Mouse (Mus musculus) liver, embryonic 14.5 days (tissue): ENCODE results near the gene Ppib. TPM values are rescaled to one million over a fixed set of nuclear protein-coding genes. Genes with fewer than 3 reads are reported as not detected.

ENCODE experiments used
- ATAC-seq: fragments of 200-750 bp; cut with Nextera tagmentation; 2 replicates; pipeline ENCODE4 v1.8.0; 2017; ENCODE audit warnings: moderate number of reproducible peaks, mild to moderate bottlenecking, moderate library complexity; ENCODE audit not compliant: insufficient read depth
- DNase-seq, 3 experiments: peaks; one replicate each; pipeline ENCODE4 v3.0.0-alpha.2; 2012 to 2013; ENCODE audit warnings: low read depth in 3 of 3, low spot score in 3 of 3
- H3K27ac ChIP-seq: fragments of 300-500 bp; sonication (generic); 2 replicates; pipeline ENCODE4 v1.5.1; 2014; ENCODE audit warnings: moderate library complexity, mild to moderate bottlenecking, control low read depth, inconsistent platforms
- H3K27me3 ChIP-seq: fragments of 300-500 bp; sonication (generic); 2 replicates; pipeline ENCODE4 v1.6.1; 2014; ENCODE audit warnings: mild to moderate bottlenecking, low read length, moderate library complexity; ENCODE audit not compliant: control insufficient read depth, insufficient read depth
- H3K36me3 ChIP-seq: fragments of 300-500 bp; sonication (generic); replicated peaks from 2 replicates; pipeline ENCODE4 v1.6.1; 2014; ENCODE audit warnings: low read depth; ENCODE audit not compliant: control insufficient read depth, insufficient read depth
- H3K4me1 ChIP-seq, 2 experiments: fragments of 200-500 bp in 1 of 2; fragments of 300-500 bp in 1 of 2; sonication (generic) in 1 of 2; replicated peaks; 2 replicates each; pipeline ENCODE4 v1.6.1; 2012 to 2014; ENCODE audit warnings: antibody characterized with exemption in 1 of 2, inconsistent platforms in 1 of 2, low read length in 1 of 2; ENCODE audit not compliant: control insufficient read depth in 2 of 2, insufficient read depth in 2 of 2
- H3K4me2 ChIP-seq: fragments of 300-500 bp; sonication (generic); 2 replicates; pipeline ENCODE4 v1.6.1; 2014; ENCODE audit warnings: low read depth, mild to moderate bottlenecking, control low read depth, moderate library complexity
- H3K4me3 ChIP-seq, 2 experiments: fragments of 200-500 bp in 1 of 2; fragments of 300-500 bp in 1 of 2; sonication (generic) in 1 of 2; 2 replicates each; pipeline ENCODE4 v1.5.1; 2012 to 2014; ENCODE audit warnings: low read depth in 2 of 2, low read length in 2 of 2, mild to moderate bottlenecking in 2 of 2, control low read depth in 1 of 2, inconsistent platforms in 1 of 2, moderate library complexity in 1 of 2; ENCODE audit not compliant: insufficient read depth in 1 of 2
- H3K9ac ChIP-seq: fragments of 300-500 bp; sonication (generic); replicated peaks from 2 replicates; pipeline ENCODE4 v1.6.1; 2014; ENCODE audit warnings: mild to moderate bottlenecking, control low read depth, moderate library complexity
- H3K9me3 ChIP-seq: fragments of 300-500 bp; sonication (generic); 2 replicates; pipeline ENCODE4 v1.6.1; 2016; ENCODE audit warnings: low read length, mixed read lengths; ENCODE audit not compliant: control insufficient read depth
- CTCF ChIP-seq: IDR thresholded peaks from 2 replicates; pipeline ENCODE4 v1.5.1; 2016; ENCODE audit warnings: antibody characterized with exemption, low read depth, control low read depth
- EP300 ChIP-seq: IDR thresholded peaks from 2 replicates; pipeline ENCODE4 v1.6.1; 2016; ENCODE audit warnings: antibody characterized with exemption, low read depth
- WGBS: fragments of 180-500 bp; shearing (Covaris S2); extraction: QIAGEN DNeasy Blood & Tissue Kit; methylation state at CpG from one replicate; pipeline ENCODE4 v1.1.7; 2014; ENCODE audit not compliant: insufficient replicate concordance; 5-methylcytosine and 5-hydroxymethylcytosine counted together
- polyA plus RNA-seq, 2 experiments: library from polyadenylated mRNA; depleted of rRNA in 1 of 2; stranded (reverse) in 1 of 2; unstranded in 1 of 2; fragments of >200 nt; fragmentation: Nextera tagmentation in 1 of 2; extraction: Ambion mirVana in 1 of 2; gene quantifications; 2 replicates each; pipeline versions ENCODE4 v1.2.1 to v1.2.3; 2012 to 2014

Gene Ppib
- polyA plus RNA-seq, 2 experiments = 276 to 434 TPM

- H3K36me3 ChIP-seq = no peaks in the 10 kb centered on the region
- peaks cover 0 to 4% of the 10 kb centered on the region in 2 experiments; a peak in 2 of 4 replicates for H3K4me1 ChIP-seq
- no peak overlapping the region for H3K4me3 ChIP-seq
- TF ChIP-seq CTCF (no peak), EP300 (no peak)
- no peaks in the 10 kb centered on the region for H3K9me3 ChIP-seq
- DNase-seq (no peak), ATAC-seq (no peak)
- H3K27ac ChIP-seq = no peak overlapping the region
- 25% methylated on average over 14 of the region's 14 CpGs for WGBS
- H3K9ac ChIP-seq = no peak overlapping the region
- no peak overlapping the region for H3K4me2 ChIP-seq
- peaks cover 21% of the 10 kb centered on the region for H3K27me3 ChIP-seq
Measured at GRCm38 (mm10) chr9:66078493-66078892, 18.5 kb downstream of the Ppib start.

DNA sequence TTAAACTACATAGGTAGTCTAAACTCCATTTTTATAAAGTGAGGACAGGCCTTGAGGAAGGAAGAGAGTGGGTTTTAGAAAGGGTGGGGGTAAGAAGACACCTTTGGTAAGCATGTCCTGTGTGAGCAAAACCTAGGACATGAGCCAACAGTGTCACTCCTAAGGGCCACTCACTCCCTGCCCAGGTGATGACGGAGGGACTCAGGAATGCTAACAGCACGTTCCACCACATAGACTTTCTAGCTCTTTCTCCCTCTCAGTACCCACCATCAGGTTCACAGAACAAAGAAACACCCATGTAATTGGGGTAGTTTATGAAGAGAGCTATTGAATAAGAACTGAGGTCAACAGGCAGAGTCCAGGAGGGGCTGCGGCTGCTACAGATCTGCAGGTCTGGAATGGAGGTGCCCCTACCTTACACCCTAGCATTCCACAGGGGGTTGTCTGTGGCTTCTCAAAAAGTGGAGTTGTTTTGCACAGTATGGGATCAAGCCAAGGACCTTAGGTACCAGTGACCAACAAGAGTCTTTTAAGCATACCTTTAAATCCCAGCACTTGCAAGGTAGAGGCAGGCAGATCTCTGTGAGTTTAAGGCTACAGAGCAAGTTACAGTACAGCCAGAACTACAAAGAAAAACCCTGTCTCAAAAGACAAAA lies 20.9 kb downstream of the Ppib start:
- ATAC-seq (no peak), DNase-seq (no peak)
- H3K27me3 ChIP-seq = peaks cover 17% of the 10 kb centered on the region
- peaks cover 0 to 4% of the 10 kb centered on the region in 2 experiments; a peak in 1 of 4 replicates for H3K4me1 ChIP-seq
- no peak overlapping the region for H3K9ac ChIP-seq
- 76% methylated on average over 3 of the region's 3 CpGs for WGBS
- no peak overlapping the region for H3K4me2 ChIP-seq
- H3K27ac ChIP-seq = no peak overlapping the region
- H3K9me3 ChIP-seq = no peaks in the 10 kb centered on the region
- H3K4me3 ChIP-seq = no peak overlapping the region
- no peaks in the 10 kb centered on the region for H3K36me3 ChIP-seq
- TF ChIP-seq CTCF (no peak), EP300 (no peak)

DNA sequence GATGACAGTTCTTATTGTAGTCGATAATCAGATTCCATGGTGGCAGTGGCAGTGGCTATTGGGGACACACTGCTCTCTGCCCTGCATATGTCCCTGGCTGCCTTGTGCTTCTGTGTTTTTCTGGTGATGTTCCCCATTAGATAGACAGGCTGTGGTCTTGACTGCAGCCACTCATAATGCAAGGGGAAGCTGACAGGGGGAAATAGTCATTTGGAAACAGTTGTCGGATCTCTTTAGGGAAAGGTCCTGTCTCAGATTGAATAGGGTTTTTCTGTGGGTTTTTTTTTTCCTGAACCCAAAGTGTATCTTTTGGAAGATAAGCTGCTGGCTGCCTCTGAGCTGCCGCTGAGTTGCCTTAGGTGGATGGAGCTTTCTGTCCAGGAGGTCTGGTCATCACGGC lies 22.0 kb downstream of the Ppib start:
- Histone ChIP-seq H3K4me3 (no peak overlapping the region), H3K9ac (no peak overlapping the region), H3K36me3 (peaks cover 3% of the 10 kb centered on the region), H3K9me3 (no peaks in the 10 kb centered on the region), H3K27me3 (peaks cover 16% of the 10 kb centered on the region), H3K4me1 (peaks cover 0 to 2% of the 10 kb centered on the region in 2 experiments; a peak in 1 of 4 replicates), H3K4me2 (no peak overlapping the region), H3K27ac (no peak overlapping the region)
- no peak for TF ChIP-seq EP300
- no peak for TF ChIP-seq CTCF
- 53% methylated on average over 4 of the region's 4 CpGs for WGBS
- DNase-seq (no peak), ATAC-seq (no peak)

DNA sequence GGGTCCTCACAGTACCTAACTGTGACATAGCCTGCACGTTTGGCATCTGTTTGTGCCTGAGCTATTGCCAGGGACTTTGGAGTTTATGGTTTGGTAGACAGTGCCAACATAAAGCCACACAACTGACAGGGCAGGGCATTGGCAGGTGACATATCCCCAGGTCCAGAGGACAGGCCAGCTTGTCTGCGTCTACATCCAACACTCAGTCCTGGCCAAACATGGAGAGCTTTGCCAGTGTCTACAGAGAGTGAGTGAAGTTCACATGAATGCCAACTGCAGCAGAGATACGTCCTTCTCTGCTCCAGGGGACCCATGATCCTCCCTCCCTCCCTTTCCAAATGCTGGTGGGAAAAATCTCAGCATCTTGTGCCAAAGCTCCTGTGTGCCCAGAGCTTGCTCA lies 24.1 kb downstream of the Ppib start:
- H3K4me1 ChIP-seq = no peaks in the 10 kb centered on the region
- DNase-seq (no peak), ATAC-seq (no peak)
- TF ChIP-seq EP300 = no peak
- TF ChIP-seq CTCF = no peak
- H3K9me3 ChIP-seq = no peaks in the 10 kb centered on the region
- H3K4me3 ChIP-seq = no peak overlapping the region
- H3K27ac ChIP-seq = no peak overlapping the region
- peaks cover 22% of the 10 kb centered on the region for H3K36me3 ChIP-seq
- no peak overlapping the region for H3K9ac ChIP-seq
- 75% methylated on average over 3 of the region's 3 CpGs for WGBS
- no peak overlapping the region for H3K4me2 ChIP-seq
- H3K27me3 ChIP-seq = peaks cover 2% of the 10 kb centered on the region; the same call in 1 of the 2 replicates

DNA sequence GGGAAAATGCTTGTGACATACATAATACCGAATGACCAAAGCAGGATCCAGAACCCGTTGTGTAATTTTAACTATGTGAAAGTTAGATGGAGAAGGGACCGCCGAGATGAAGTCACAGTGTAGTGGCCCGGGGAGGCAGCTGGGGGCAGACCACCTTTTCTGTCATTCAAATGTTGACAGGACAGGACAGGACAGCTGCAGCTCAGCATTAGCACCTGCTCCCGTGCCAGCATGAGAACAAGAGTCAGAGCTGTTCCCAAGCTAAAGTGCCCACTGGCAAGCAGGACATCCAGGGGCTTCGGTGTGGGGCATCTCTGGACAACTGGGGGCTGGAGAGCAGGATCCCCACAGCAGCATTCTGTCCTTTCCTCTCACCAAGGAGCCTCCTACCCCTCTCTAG lies 27.0 kb downstream of the Ppib start:
- TF ChIP-seq CTCF (no peak), EP300 (no peak)
- no peak overlapping the region for H3K27ac ChIP-seq
- H3K9ac ChIP-seq = no peak overlapping the region
- no peak overlapping the region for H3K4me3 ChIP-seq
- H3K9me3 ChIP-seq = no peaks in the 10 kb centered on the region
- 90% methylated on average over 7 of the region's 7 CpGs for WGBS
- H3K4me2 ChIP-seq = no peak overlapping the region
- no peak for DNase-seq
- no peaks in the 10 kb centered on the region; the same call in 1 of the 2 replicates for H3K27me3 ChIP-seq
- H3K36me3 ChIP-seq = peaks cover 25% of the 10 kb centered on the region
- H3K4me1 ChIP-seq = no peaks in the 10 kb centered on the region
- ATAC-seq = no peak
